Mouse (Mus musculus) limb, embryonic 14.5 days (tissue): ENCODE results near the gene Scoc. TPM values are rescaled to one million over a fixed set of nuclear protein-coding genes. Genes with fewer than 3 reads are reported as not detected.

Experiments
- ATAC-seq: fragments of 200-750 bp; cut with Nextera tagmentation; 2 replicates; pipeline ENCODE4 v1.8.0; 2017; ENCODE audit warnings: low read depth, moderate number of reproducible peaks, moderate TSS enrichment; ENCODE audit not compliant: low FRiP score
- DNase-seq: peaks from one replicate; pipeline ENCODE4 v3.0.0-alpha.2; 2015; ENCODE audit warnings: low spot score
- H3K27ac ChIP-seq: fragments of 300-500 bp; sonication (generic); replicated peaks from 2 replicates; pipeline ENCODE4 v1.5.1; 2014; ENCODE audit warnings: low read depth, mild to moderate bottlenecking, low read length, moderate library complexity, mixed read lengths
- H3K27me3 ChIP-seq: fragments of 300-500 bp; sonication (generic); 2 replicates; pipeline ENCODE4 v1.6.1; 2014; ENCODE audit warnings: low read length, mixed read lengths; ENCODE audit not compliant: control insufficient read depth, insufficient read depth
- H3K36me3 ChIP-seq: fragments of 300-500 bp; sonication (generic); 2 replicates; pipeline ENCODE4 v1.6.1; 2014; ENCODE audit warnings: mild to moderate bottlenecking, low read length, moderate library complexity, mixed read lengths; ENCODE audit not compliant: control insufficient read depth, insufficient read depth
- H3K4me1 ChIP-seq: fragments of 300-500 bp; sonication (generic); 2 replicates; pipeline ENCODE4 v1.6.1; 2014; ENCODE audit warnings: antibody characterized with exemption, low read length, mixed read lengths; ENCODE audit not compliant: control insufficient read depth, insufficient read depth
- H3K4me2 ChIP-seq: fragments of 300-500 bp; sonication (generic); replicated peaks from 2 replicates; pipeline ENCODE4 v1.6.1; 2014; ENCODE audit warnings: low read depth, mild to moderate bottlenecking, low read length, moderate library complexity; ENCODE audit not compliant: severe bottlenecking
- H3K4me3 ChIP-seq: fragments of 300-500 bp; sonication (generic); replicated peaks from 2 replicates; pipeline ENCODE4 v1.5.1; 2014; ENCODE audit warnings: low read length
- H3K9ac ChIP-seq: fragments of 300-500 bp; sonication (generic); 2 replicates; pipeline ENCODE4 v1.6.1; 2014; ENCODE audit warnings: mild to moderate bottlenecking, low read depth, low read length, moderate library complexity; ENCODE audit not compliant: severe bottlenecking
- H3K9me3 ChIP-seq: fragments of 300-500 bp; sonication (generic); 2 replicates; pipeline ENCODE4 v1.6.1; 2016; ENCODE audit warnings: low read length; ENCODE audit not compliant: control insufficient read depth
- POLR2A ChIP-seq: fragments of 200-500 bp; IDR thresholded peaks from 2 replicates; pipeline ENCODE4 v1.8.0; 2012; ENCODE audit warnings: inconsistent platforms, mild to moderate bottlenecking, moderate library complexity, borderline replicate concordance; ENCODE audit not compliant: insufficient read depth, insufficient read length; ENCODE audit errors: extremely low read depth
- WGBS: fragments of 180-500 bp; shearing (Covaris S2); extraction: QIAGEN DNeasy Blood & Tissue Kit; methylation state at CpG from one replicate; pipeline ENCODE4 v1.1.7; 2014; 5-methylcytosine and 5-hydroxymethylcytosine counted together
- polyA plus RNA-seq, 2 experiments: library from polyadenylated mRNA; depleted of rRNA in 1 of 2; stranded (reverse) in 1 of 2; unstranded in 1 of 2; fragments of >200 nt; fragmentation: Nextera tagmentation in 1 of 2; extraction: Ambion mirVana in 1 of 2; gene quantifications; 2 replicates each; pipeline versions ENCODE4 v1.2.1 to v1.2.3; 2012 to 2014

Scoc gene
- polyA plus RNA-seq (2012; rRNA removed) (59.6 and 81.6 TPM in 2 replicates), polyA plus RNA-seq (2014; fragmentation: Nextera tagmentation; extraction: Ambion mirVana) (118 and 119 TPM in 2 replicates)

DNA sequence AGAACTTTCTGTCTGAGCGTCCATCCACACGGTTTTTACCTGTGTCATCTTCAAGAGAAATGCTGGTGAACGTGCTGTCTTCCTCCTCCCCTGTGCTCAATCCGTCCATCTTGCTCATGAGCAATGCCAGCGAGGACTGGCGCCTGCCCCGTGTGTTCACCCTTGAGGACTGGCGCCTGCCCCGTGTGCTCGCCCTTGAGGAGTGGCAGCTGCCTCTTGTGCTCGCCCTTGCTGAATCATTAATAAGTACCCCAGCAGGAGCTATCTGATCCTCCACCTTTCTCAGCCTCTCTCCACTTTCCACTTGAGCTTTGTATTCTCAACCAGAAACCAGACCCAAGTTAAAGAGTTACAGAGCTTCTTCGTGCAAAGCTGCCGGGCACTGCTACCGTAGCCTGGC lies at the start of gene Scoc:
Gene Scoc (minus strand): TSS at position 170 of the 400 bp plus-strand sequence.
- no peak for TF ChIP-seq POLR2A
- Histone ChIP-seq H3K4me2 (no peak within 1 kb of the TSS), H3K36me3 (no peaks in the 10 kb centered on the region), H3K4me3 (no peak within 1 kb of the TSS), H3K27ac (no peak within 1 kb of the TSS), H3K4me1 (no peaks in the 10 kb centered on the region), H3K9ac (no peak within 1 kb of the TSS), H3K27me3 (no peaks in the 10 kb centered on the region), H3K9me3 (no peaks in the 10 kb centered on the region)
- 81% methylated on average over 14 of the region's 14 CpGs for WGBS
- no peak for ATAC-seq
- no peak for DNase-seq

DNA sequence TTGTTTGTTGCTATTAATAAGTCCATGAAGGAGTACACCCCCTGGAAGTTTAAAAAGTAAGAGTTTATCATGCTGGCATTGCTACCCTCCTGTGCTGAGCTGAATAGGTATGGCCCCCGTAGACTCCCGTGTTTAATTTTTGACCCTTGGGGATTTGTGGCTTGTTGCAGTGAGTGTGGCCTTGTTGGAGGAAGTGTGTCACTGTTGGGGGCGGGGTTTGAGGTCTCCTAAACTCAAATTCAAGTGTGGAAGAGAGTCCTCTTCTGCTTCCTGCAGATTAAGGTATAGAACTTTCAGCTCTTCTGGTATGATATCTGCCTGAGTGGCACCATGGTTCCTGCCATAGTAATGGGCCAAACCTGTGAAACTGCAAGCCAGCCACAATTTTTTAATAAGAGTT lies 1.4 kb upstream of the Scoc start:
- Histone ChIP-seq H3K4me3 (no peak overlapping the region), H3K4me1 (no peaks in the 10 kb centered on the region), H3K36me3 (no peaks in the 10 kb centered on the region), H3K9ac (no peak overlapping the region), H3K27ac (no peak overlapping the region), H3K27me3 (no peaks in the 10 kb centered on the region), H3K9me3 (no peaks in the 10 kb centered on the region), H3K4me2 (no peak overlapping the region)
- WGBS, result 65% methylated on average over 3 of the region's 3 CpGs
- no peak for TF ChIP-seq POLR2A
- ATAC-seq (no peak), DNase-seq (no peak)

DNA sequence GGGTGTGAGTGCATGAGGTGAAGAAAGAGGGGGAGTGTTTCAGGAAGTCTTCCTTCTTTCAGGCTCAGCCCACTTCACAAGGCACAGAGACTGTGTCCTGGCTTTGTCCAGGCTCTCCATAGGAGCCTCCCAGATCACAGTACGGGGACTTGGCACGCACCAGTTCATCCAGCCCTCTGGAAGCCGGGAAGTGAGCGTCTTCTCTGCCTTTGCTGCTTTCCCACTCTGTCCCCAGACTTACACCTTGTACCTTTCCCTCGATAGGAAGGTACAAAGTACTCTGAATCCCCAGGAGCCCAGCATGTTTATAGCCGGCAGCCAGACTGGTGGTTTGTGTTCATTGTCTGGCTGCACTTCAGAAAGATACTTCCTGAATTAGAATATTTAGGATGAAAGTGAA lies 1.1 kb downstream of the Scoc start:
- Histone ChIP-seq H3K36me3 (no peaks in the 10 kb centered on the region), H3K4me2 (no peak overlapping the region), H3K27me3 (no peaks in the 10 kb centered on the region), H3K4me3 (no peak overlapping the region), H3K4me1 (no peaks in the 10 kb centered on the region), H3K27ac (no peak overlapping the region), H3K9me3 (no peaks in the 10 kb centered on the region), H3K9ac (no peak overlapping the region)
- ATAC-seq (no peak), DNase-seq (no peak)
- WGBS, result 58% methylated on average over 6 of the region's 6 CpGs
- no peak for TF ChIP-seq POLR2A

DNA sequence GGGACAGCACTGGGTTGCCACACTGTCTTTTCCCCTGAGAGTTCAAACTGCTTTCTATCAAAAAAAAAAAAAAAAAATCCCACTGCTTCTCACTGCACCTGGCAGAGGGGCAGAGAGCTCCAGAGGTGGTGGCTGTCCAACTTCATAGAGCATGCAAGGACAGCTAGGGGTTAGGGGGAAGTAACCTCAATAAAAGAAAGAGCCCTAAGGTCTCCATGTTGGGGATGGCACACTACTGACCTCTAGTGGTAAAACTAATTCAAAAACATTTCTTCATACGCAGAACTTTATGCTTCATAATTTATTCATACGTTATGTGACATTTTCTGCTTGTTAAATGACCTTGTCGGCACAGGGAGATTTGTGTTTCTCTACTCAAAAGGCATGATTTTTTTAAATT lies 7.1 kb downstream of the Scoc start:
- H3K36me3 ChIP-seq, result no peaks in the 10 kb centered on the region
- H3K4me3 ChIP-seq, result no peak overlapping the region
- H3K4me2 ChIP-seq, result no peak overlapping the region
- ATAC-seq (no peak), DNase-seq (peak; percentile 75)
- no peaks in the 10 kb centered on the region for H3K27me3 ChIP-seq
- no peak overlapping the region for H3K27ac ChIP-seq
- no peaks in the 10 kb centered on the region for H3K4me1 ChIP-seq
- WGBS, result 26% methylated on average over 3 of the region's 3 CpGs
- no peaks in the 10 kb centered on the region for H3K9me3 ChIP-seq
- no peak overlapping the region for H3K9ac ChIP-seq
- TF ChIP-seq POLR2A, result no peak

DNA sequence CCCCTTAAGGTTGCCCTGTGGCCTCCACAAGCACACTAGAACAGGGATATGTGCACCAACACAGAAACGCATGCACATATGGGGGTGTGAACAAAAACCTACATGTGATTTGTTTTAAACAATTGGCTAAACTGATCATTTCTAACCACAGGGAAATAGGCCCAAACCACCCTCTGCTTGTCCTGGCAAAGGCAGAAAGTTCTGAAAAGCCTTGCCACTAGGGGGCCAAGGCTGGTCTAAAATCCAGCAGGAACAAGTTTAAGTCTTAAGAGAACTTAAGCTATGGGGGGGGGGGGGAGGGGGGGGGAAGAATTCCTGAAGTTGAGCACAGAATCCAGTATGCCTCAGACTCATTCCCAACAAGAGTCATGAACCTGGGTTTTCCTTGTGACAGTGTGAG lies 8.2 kb downstream of the Scoc start:
- no peak overlapping the region for H3K9ac ChIP-seq
- no peaks in the 10 kb centered on the region for H3K36me3 ChIP-seq
- H3K4me1 ChIP-seq, result no peaks in the 10 kb centered on the region
- no peak for DNase-seq
- no peak overlapping the region for H3K4me2 ChIP-seq
- 73% methylated on average over 1 of the region's 1 CpGs for WGBS
- H3K9me3 ChIP-seq, result no peaks in the 10 kb centered on the region
- H3K27me3 ChIP-seq, result no peaks in the 10 kb centered on the region
- TF ChIP-seq POLR2A, result no peak
- no peak overlapping the region for H3K27ac ChIP-seq
- no peak for ATAC-seq
- no peak overlapping the region for H3K4me3 ChIP-seq

DNA sequence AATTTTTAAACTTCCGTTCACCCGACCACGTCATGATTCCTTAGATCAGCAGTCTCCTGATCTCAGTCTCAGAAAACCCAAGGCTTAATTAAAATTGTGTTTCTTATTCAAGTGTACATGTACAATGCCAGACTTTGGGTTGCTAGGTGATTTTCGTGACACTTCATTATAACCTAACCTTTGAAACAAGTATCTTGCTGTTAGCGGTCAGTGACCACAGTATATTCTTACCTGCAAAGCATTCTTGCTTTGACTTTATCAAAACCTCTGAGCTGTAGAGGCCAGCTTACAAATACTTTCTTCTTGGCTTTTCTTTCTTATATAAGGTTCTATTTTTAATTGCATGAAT lies 15.2 kb downstream of the Scoc start:
- Histone ChIP-seq H3K9ac (peak overlapping the region; percentile 53), H3K27ac (peak overlapping the region; percentile 86), H3K27me3 (no peaks in the 10 kb centered on the region), H3K36me3 (peaks cover under 1% of the 10 kb centered on the region; the same call in 1 of the 2 replicates), H3K9me3 (no peaks in the 10 kb centered on the region), H3K4me2 (peak overlapping the region; percentile 62), H3K4me3 (peak overlapping the region; percentile 90), H3K4me1 (peaks cover 8% of the 10 kb centered on the region)
- ATAC-seq, result no peak; the same call in 1 of the 2 replicates
- DNase-seq, result no peak
- 34% methylated on average over 5 of the region's 5 CpGs for WGBS
- no peak for TF ChIP-seq POLR2A
